23 mouse cellular contexts compared by ENCODE assay signal in the genomic region with DNA sequence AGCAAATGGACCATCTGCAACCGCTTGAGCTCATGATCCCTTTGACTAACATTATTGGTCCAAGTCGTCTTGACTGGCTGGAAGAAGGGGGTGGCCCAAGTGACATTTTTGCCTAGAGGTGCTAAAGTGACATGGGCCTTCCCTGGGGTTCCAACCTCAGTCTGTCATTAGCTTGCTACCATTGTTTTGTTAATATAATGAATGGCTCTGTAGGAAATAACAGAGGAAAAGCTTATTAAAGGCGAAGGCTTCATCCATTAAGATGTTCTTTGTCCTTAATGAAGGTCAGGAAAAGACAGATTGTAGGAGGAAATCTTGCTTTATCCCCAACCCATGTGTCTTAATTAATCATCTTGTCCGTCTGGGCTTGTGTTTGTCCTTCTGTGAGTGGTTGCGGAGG.
DNase-seq lines count a peak whose midpoint lies in the region; ATAC-seq lines count a peak whose summit lies in the region.
"Had no signal": no experiment of that assay in that cellular context is flagged by ENCODE, and none has a peak within 500 bp of the region (broad histone marks: within the 10 kb centered on the region; RNA-seq: fewer than 3 reads in every experiment).

No protein-coding gene starts in this region.

- no peaks in the 10 kb centered on the region for H3K36me3 ChIP-seq in hindbrain, embryonic 12.5 days
- H3K36me3 ChIP-seq in hindbrain, embryonic 13.5 days: no peaks in the 10 kb centered on the region
- H3K36me3 ChIP-seq in neural tube, embryonic 15.5 days: no peaks in the 10 kb centered on the region
- no peaks in the 10 kb centered on the region for H3K36me3 ChIP-seq in heart, embryonic 12.5 days
- H3K36me3 ChIP-seq: embryonic facial prominence, embryonic 15.5 days; heart, embryonic 10.5 days; heart, embryonic 15.5 days had no signal

- H3K27me3 ChIP-seq in hindbrain, embryonic 12.5 days: no peaks in the 10 kb centered on the region
- no peaks in the 10 kb centered on the region for H3K27me3 ChIP-seq in hindbrain, embryonic 13.5 days
- no peaks in the 10 kb centered on the region for H3K27me3 ChIP-seq in neural tube, embryonic 15.5 days (replicated peaks)
- H3K27me3 ChIP-seq in heart, embryonic 12.5 days (replicated peaks): no peaks in the 10 kb centered on the region
- H3K27me3 ChIP-seq: embryonic facial prominence, embryonic 15.5 days; heart, embryonic 15.5 days had no signal

- WGBS in hindbrain, embryonic 12.5 days: 34% methylated on average over 5 of the region's 5 CpGs
- 33% methylated on average over 5 of the region's 5 CpGs for WGBS in hindbrain, embryonic 13.5 days
- 52% methylated on average over 5 of the region's 5 CpGs for WGBS in neural tube, embryonic 15.5 days
- WGBS in heart, embryonic 12.5 days: 64% methylated on average over 5 of the region's 5 CpGs

- DNase-seq in embryo, embryonic 10 days (ENCODE audit: low spot score): peak; percentile 42
- DNase-seq in embryo, embryonic 9.5 days (ENCODE audit: extremely low spot score): no peak
- DNase-seq in neural tube, embryonic 10.5 days (ENCODE audit: extremely low spot score, low spot score): peak; percentile 39
- DNase-seq in T-cell, adult 2 months (ENCODE audit: low spot score): no peak
- DNase-seq: adrenal gland, postnatal 25 days; B cell, adult 2 months; cerebellum, adult 8-10 months; cerebellum, postnatal 14 days; gastrocnemius, postnatal 10 days; heart, adult 18-20 months; heart, postnatal 14 days had no signal

- H3K9ac ChIP-seq in hindbrain, embryonic 12.5 days: no peak overlapping the region
- H3K9ac ChIP-seq in hindbrain, embryonic 13.5 days: no peak overlapping the region
- H3K9ac ChIP-seq in neural tube, embryonic 15.5 days (replicated peaks): no peak overlapping the region
- H3K9ac ChIP-seq in heart, embryonic 12.5 days: no peak overlapping the region
- H3K9ac ChIP-seq: embryonic facial prominence, embryonic 15.5 days; heart, embryonic 15.5 days had no signal

- H3K27ac ChIP-seq in hindbrain, embryonic 12.5 days: no peak overlapping the region
- H3K27ac ChIP-seq in hindbrain, embryonic 13.5 days: no peak overlapping the region
- no peak overlapping the region for H3K27ac ChIP-seq in neural tube, embryonic 15.5 days (replicated peaks)
- no peak overlapping the region for H3K27ac ChIP-seq in heart, embryonic 12.5 days (ENCODE audit: poor library complexity, severe bottlenecking)
- H3K27ac ChIP-seq: embryonic facial prominence, embryonic 15.5 days; heart, embryonic 10.5 days; heart, embryonic 15.5 days had no signal

- peaks cover 22% of the 10 kb centered on the region for H3K4me1 ChIP-seq in hindbrain, embryonic 12.5 days
- peaks cover 19% of the 10 kb centered on the region for H3K4me1 ChIP-seq in hindbrain, embryonic 13.5 days (replicated peaks)
- peaks cover 18% of the 10 kb centered on the region for H3K4me1 ChIP-seq in neural tube, embryonic 15.5 days
- H3K4me1 ChIP-seq in heart, embryonic 12.5 days (replicated peaks): no peaks in the 10 kb centered on the region
- H3K4me1 ChIP-seq: heart, embryonic 15.5 days had no signal

- H3K9me3 ChIP-seq in hindbrain, embryonic 12.5 days (replicated peaks): no peaks in the 10 kb centered on the region
- H3K9me3 ChIP-seq in hindbrain, embryonic 13.5 days: no peaks in the 10 kb centered on the region
- H3K9me3 ChIP-seq in neural tube, embryonic 15.5 days (replicated peaks): no peaks in the 10 kb centered on the region
- no peaks in the 10 kb centered on the region for H3K9me3 ChIP-seq in heart, embryonic 12.5 days (replicated peaks)
- H3K9me3 ChIP-seq: embryonic facial prominence, embryonic 15.5 days; heart, embryonic 10.5 days; heart, embryonic 15.5 days had no signal

- H3K4me2 ChIP-seq in hindbrain, embryonic 12.5 days (replicated peaks): no peak overlapping the region
- H3K4me2 ChIP-seq in hindbrain, embryonic 13.5 days: no peak overlapping the region
- H3K4me2 ChIP-seq in neural tube, embryonic 15.5 days: no peak overlapping the region
- no peak overlapping the region for H3K4me2 ChIP-seq in heart, embryonic 12.5 days
- H3K4me2 ChIP-seq: embryonic facial prominence, embryonic 15.5 days; heart, embryonic 15.5 days had no signal

- H3K4me3 ChIP-seq in hindbrain, embryonic 12.5 days: no peak overlapping the region
- H3K4me3 ChIP-seq in hindbrain, embryonic 13.5 days: no peak overlapping the region
- no peak overlapping the region for H3K4me3 ChIP-seq in neural tube, embryonic 15.5 days (replicated peaks)
- no peak overlapping the region for H3K4me3 ChIP-seq in heart, embryonic 12.5 days
- H3K4me3 ChIP-seq: embryonic facial prominence, embryonic 15.5 days; erythroblast, embryonic 14.5 days; heart, embryonic 10.5 days; heart, embryonic 15.5 days had no signal

- 0 out of 2 replicates have a peak, but pooled peaks have one; percentile 17 for ATAC-seq in hindbrain, embryonic 12.5 days (ENCODE audit: low FRiP score)
- ATAC-seq in hindbrain, embryonic 13.5 days (ENCODE audit: low FRiP score): no peak
- no peak for ATAC-seq in neural tube, embryonic 15.5 days (ENCODE audit: low FRiP score)
- no peak for ATAC-seq in heart, embryonic 12.5 days (ENCODE audit: insufficient number of reproducible peaks, low FRiP score)
- ATAC-seq: activated CD4-positive, CD25-positive, alpha-beta regulatory T cell, adult 4 months; CD4-positive, CD25-positive, alpha-beta regulatory T cell, adult 4 months; forebrain, embryonic 16.5 days; intestine, embryonic 16.5 days had no signal

Comparison
In these comparisons a context has a peak if more than half of its experiments do, and no peak if none do; other contexts are left out.
1. DNase-seq: peak in embryo, embryonic 10 days (single experiment) and neural tube, embryonic 10.5 days (single experiment); none in embryo, embryonic 9.5 days (single experiment) and T-cell, adult 2 months (single experiment).